Mouse (Mus musculus): ENCODE data around the gene Gadd45a.

Gene Gadd45a

GRCm38 (mm10) chr6:67036837-67037628 is at the start of gene Gadd45a:
Gadd45a (minus strand) TSS chr6:67037457.
- DNase-seq (ENCODE audit: low spot score): peak; percentile 97

DNA sequence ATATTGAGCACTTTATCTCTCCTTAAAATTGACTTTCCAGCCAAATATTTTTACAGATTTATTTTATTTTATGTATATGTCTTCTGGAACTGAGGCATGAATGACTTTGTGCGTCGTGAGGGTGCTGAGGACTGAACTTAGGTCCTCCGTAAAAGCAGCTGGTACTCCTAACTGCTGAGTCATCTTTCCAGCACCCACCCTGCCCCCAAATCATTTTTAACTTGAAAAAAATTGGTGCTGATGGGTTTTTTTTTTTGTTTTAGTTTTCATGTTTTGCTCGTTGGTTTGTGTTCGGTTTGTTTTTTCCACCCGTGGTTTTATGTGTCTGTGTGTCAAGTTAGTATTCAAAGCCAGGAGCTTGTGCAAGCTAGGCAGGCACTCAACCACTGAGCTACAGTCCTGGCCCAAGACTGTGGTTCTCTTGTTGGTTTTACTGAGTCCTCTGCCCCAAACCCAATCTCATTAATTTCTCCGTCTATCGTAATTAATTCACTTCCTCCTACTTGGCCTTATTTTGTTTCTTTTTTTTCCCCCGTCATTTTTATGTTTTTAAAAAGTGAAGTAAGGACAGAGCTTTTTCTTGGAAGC is 48.7 kb upstream of the Gadd45a start:
- DNase-seq (ENCODE audit: low spot score): no peak

DNA sequence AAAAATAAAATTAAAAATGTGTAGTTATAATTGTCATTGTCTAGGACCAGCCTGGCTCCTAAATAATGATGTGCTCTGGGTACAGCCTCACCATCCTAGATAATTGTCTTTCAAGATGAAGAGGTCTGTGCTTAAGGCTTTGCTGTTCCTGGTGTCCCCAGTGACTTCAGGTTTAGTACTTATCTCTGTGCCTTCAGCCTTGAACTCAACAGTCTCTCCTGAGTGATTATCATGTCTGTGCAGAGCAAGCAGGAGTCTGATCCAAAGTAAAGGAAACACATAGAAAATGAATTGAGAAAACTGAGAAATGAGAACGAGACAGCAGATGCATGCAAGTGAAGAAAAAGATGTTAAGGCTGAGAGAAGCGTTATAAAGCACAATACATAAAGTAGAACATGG is 47.2 kb upstream of the Gadd45a start:
- DNase-seq (ENCODE audit: low spot score): peak; percentile 40

- no peak for DNase-seq (ENCODE audit: low spot score)
Observed at GRCm38 (mm10) chr6:67081141-67081540, 43.9 kb upstream of the Gadd45a start.

GRCm38 (mm10) chr6:67078076-67078475 is 40.8 kb upstream of the Gadd45a start:
- DNase-seq (ENCODE audit: low spot score): no peak

DNA sequence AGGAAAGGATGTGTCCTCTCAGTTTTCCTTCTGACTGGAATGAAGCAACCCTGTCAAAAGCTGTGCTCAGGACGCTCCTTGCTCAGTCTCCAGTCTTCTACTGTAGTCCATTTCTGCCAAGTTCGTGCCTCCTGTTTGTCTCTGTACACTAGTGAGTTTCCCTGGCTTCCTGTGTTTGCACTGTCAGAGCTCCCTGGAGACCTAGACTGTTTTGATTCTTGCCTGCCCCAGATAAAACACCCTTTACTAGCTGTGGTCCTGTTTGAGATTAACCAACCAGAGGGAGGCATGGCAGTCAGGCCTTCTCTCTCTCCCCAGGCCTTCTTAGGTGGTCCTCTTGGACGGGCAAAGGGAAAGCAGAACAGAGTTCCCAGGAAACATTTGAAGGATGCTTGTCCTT is 40.2 kb upstream of the Gadd45a start:
- no peak for DNase-seq (ENCODE audit: low spot score)

- no peak for DNase-seq (ENCODE audit: low spot score)
Observed at GRCm38 (mm10) chr6:67076348-67076747, 39.1 kb upstream of the Gadd45a start.

DNA sequence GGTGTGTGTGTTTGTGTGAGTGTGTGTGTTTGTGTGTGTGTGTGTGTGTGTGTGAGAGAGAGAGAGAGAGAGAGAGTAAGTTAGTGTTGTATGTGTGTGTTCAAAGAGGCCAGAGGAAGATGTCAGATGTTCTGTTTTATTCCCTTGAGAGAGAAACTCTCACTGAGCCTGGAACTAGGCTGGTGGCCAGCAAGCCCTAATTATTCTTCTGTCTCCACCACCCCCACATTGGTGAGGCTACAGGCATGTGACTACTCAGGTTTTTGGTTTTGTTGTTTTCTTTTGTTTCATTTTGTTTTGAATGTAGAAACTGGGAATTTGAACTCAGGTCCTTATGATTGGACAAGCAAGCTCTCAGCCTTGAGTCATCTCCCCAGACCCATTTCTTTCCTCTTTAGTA is 37.6 kb upstream of the Gadd45a start:
- no peak for DNase-seq (ENCODE audit: low spot score)

DNA sequence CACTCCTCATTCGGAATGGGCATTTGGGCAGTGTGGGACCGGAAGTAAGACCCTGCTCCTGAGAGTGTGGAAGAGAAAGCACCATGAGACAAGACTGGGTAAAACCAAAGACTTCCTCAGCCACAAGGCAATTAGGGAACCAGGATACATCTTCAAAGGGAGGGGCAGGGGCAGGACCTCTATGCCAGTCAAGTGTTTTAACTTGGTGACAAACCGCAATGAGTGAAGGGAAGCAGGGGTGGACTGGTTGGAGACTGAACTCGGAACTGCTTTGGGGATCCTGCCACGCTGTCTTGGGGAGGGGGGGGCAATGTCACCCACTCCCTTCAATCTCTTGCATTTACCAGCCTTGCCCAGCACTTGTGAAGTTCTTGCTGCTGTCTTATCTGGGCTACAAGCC is 36.7 kb upstream of the Gadd45a start:
- no peak for DNase-seq (ENCODE audit: low spot score)

DNA sequence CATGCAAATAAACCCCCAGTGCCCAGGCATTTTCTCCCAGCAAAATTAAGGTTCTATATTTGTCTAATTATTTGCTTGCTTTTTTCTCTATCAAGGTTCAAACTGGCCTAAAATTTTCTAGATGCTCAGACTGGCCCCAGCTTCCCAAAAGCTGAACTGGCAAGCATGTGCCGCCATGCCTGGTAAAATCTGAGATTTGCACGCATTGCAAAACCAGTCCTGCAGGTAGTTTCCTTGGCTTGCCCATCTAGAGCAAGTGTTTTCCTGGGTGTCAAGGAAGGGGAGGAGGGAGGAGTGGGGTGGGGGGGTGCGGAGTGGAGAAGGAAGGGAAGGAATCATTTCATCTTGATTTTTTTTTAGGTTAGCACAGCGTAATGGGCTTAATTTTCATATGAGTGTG is 36.2 kb upstream of the Gadd45a start:
- DNase-seq (ENCODE audit: low spot score): no peak

- no peak for DNase-seq (ENCODE audit: low spot score)
Observed at GRCm38 (mm10) chr6:67071615-67072014, 34.4 kb upstream of the Gadd45a start.

GRCm38 (mm10) chr6:67069800-67070315 is 32.6 kb upstream of the Gadd45a start:
- DNase-seq (ENCODE audit: low spot score): no peak

DNA sequence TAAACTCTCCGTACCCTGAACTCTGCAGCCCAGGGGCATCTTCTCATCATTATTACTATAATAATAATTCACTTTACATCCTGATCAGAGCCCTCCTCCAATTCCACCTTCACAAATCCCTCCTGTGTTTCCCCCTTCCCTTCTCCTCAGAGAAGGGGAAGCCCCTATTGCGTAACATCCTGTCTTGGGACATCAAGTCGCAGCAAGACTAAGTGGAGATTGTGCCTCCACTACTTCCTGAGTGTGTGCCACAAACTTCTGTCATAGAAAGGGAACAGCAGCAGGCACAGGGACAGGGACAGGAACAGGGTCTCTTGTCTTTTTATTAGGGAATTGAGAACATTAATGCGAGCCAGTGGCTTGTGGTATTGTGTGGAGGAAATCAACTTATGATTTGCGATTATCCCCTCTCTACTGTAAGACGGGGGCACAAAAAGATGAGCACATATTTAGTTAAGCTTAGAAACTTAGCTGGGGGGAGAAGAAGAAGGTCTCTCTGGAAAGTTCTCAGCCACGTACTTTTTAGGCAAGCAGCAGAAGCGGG is 32.0 kb upstream of the Gadd45a start:
- no peak for DNase-seq (ENCODE audit: low spot score)

DNA sequence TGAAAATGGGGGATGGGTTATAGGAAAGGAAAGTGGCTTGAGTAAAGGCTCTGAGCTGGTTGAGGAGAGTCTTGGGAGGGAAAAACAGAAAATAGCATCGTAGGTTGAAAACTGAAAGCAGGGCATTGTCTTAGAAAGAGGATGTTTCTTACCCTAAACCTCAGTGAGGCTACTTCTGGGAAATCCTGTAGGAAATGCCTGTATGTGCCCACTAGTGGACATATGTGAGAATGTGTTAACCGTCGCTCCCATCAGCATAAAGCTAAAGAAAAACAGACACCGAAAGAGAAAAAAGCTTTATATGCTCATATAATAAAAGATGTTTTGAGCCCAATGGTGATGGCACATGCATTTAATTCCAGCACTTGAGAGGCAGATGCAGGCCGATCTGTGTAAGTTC is 22.8 kb upstream of the Gadd45a start:
- no peak for DNase-seq (ENCODE audit: low spot score)

DNA sequence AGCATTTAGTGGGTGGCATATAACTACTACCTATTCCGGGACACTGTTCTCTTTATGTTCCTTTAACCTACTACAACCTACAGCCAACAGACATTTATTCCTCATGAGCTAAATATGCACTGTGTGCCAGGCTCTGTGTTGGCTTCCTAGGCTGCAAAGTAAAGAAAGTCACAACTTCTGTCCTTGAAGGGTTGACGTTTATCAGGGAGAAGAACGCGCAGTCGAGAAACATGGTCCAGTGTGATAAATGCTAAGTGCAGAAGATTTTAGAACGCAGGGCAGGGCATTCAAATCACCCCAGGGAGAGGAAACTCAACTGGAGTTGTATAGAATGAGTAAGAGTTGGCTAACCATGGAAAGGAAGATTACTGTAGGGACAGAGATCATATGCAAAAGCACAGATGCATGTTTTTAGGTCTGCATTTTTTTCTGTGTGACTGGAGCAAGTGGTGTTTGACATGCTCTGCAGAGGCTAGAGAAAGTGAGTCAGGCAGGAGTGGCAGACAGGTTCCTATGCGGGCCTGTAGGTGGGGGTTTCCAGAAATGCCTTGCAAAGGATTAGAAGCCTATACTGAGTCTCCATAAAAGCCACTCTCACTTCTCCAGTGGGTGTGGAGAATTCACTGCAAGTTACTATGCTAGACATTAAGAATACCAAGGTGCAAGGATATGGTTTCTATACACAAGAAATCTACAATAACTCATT is 20.9 kb upstream of the Gadd45a start:
- DNase-seq (ENCODE audit: low spot score): peak; percentile 85

DNA sequence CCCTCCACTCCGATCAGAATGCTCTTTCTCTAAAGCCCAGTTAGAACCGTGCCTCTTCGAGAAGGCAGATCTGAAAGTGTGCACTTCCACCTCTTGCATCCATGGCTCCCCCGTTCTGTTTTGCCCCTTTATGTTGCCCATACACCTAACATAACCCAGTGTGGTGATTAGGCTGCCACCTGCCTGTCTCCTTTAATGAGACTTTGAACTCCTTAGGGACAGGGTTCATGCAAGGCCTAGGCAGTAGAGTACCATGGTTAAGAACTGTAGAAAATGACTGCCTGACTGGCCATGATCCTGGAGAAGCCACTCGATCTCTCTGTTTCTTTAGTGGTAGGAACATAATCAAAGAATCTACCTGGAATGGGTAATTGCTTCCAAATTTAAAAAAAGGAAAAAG is 20.3 kb upstream of the Gadd45a start:
- no peak for DNase-seq (ENCODE audit: low spot score)

DNA sequence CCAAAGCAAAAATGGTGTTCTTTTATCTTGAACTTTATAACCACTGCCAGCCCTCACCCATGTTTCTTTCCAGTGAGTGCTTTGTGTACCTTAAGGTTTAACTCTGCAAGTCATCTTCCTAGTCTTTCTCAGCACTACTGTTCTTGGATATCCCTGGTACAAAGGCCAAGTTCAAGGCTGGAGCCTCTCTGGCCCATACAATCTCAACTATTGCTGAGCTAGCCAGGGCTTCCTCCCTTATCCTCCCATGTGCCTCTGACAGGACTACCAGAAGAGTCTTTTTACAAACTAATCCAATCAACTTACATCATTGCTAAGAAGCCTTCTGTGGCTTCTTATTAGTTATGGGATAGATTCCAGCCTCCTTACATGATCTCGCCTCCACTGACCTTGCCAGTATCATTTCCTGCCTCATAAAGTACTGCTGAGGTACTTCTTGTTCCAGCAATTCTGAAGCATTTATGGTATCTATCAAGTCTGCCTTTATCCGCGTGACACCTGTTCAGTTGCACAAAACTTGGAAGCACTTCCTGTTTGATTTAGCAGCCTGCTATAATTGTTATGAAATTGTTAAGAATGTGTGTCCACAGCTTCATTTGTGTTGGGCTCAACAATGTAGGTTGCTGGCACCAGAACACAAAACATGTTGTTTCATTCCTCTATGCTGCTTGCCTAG is 19.8 kb upstream of the Gadd45a start:
- no peak for DNase-seq (ENCODE audit: low spot score)

DNA sequence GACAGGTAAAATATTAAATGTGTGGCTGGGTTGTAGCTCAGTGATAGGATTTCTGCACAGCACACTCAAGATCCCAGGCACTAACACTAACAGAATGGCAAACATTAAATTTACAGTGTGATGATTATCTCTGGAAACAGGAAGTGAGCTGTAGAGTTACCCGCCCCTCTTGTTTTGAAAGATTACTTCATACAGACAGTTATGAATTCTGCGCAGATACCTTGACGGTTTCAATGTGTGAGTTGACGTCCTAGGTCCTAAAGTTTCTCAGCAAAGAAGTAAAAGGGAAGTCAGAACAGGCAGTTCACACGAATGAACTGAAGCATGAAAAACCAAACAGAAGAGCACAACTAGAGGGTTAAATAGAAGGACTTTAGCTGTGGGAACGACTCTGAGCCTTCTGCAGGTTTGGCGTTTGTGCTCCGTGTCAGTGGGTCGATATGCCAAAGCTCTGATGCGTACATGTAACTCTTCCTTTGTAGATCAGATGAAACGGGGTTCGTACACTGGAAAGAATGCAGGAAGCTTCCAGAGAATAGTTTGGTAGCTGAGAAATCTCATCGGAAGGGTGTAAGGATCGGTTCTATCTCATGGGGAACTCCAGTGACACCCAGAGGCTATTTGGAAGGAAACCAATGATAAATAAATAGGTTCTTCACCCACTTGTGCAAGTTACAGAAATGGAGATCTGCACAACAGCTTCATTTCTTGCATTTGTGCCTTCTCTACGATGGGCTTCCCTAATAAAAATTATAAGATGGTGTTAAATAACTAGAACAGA is 19.0 kb upstream of the Gadd45a start:
- no peak for DNase-seq (ENCODE audit: low spot score)

GRCm38 (mm10) chr6:67050063-67050462 is 12.8 kb upstream of the Gadd45a start:
- DNase-seq (ENCODE audit: low spot score): no peak

DNA sequence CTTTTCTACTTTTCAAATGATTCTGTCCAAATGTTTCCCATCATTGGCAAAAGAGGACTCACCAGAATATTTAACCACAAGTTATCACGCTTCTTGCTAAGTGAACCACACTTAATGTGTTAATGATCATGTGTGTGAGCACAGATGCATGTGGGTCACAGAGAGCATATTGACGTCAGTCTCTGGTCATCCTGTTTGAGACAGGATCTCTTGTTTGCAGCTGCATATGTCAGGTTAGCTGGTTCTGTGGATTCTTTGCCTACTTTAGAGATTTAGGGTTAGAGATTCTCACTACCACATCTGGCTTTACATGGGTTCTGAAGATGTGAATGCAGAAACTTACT is 12.4 kb upstream of the Gadd45a start:
- no peak for DNase-seq (ENCODE audit: low spot score)

DNA sequence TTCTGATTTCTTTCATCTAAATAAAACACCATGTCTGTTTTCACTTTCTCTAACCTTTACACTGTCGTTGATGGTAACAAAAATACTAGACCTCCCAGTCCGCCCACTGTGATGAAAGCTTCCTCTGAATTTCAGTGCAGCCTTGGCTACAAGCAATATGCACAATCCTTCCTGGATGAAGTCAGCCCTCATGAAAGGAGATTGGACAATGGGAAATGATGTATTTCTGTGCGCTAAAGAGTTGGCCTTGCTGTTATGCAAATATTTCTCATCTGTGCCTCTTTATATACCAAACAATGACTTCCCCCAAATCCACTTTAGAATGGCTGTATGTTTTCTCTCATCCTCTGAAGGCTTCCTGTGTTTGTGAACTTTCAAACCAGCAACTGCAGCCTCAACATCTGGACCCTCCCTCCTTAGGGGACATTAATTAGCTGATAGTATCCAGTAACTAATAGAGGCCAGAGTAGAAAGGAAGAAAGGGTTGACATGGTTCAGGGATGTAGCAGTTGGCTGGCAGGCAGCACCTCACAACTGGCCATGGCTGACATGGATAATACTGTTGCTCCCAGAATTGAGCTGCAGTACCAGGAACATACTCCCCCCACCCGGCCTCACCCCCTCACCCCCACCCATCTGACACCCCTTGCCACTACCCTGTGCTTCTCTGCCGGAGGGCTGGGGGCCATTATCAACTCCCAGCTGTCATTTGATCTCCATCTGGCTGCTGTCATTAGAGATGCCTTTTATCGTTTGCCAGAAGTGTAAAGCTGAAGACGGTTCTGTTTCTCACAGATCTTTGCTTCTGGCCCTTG is 11.8 kb upstream of the Gadd45a start:
- peak; percentile 65 for DNase-seq (ENCODE audit: low spot score)
